Mouse (Mus musculus) heart, embryonic 13.5 days (tissue): ENCODE measurements around the gene Ciita. TPM values are rescaled to one million over a fixed set of nuclear protein-coding genes. Genes with fewer than 3 reads are reported as not detected.
A peak's percentile ranks its signal among the peaks of the same experiment; 100 is the strongest.

Experiments used
- ATAC-seq: fragments of 200-750 bp; cut with Nextera tagmentation; 2 replicates; pipeline ENCODE4 v1.8.0; 2017; ENCODE audit warnings: moderate TSS enrichment; ENCODE audit not compliant: insufficient number of reproducible peaks, low FRiP score, low TSS enrichment; ENCODE audit errors: extremely low read depth
- H3K27ac ChIP-seq: fragments of 300-500 bp; sonication (generic); replicated peaks from 2 replicates; pipeline ENCODE4 v1.5.1; 2015; ENCODE audit warnings: moderate library complexity, mild to moderate bottlenecking, inconsistent platforms
- H3K27me3 ChIP-seq: fragments of 300-500 bp; sonication (generic); replicated peaks from 2 replicates; pipeline ENCODE4 v1.6.1; 2015; ENCODE audit warnings: mild to moderate bottlenecking, inconsistent platforms
- H3K36me3 ChIP-seq: fragments of 300-500 bp; sonication (generic); 2 replicates; pipeline ENCODE4 v1.6.1; 2015; ENCODE audit warnings: mild to moderate bottlenecking, inconsistent platforms
- H3K4me1 ChIP-seq: fragments of 300-500 bp; sonication (generic); 2 replicates; pipeline ENCODE4 v1.6.1; 2015; ENCODE audit warnings: inconsistent platforms
- H3K4me2 ChIP-seq: fragments of 300-500 bp; sonication (generic); 2 replicates; pipeline ENCODE4 v1.6.1; 2015; ENCODE audit warnings: inconsistent platforms, mild to moderate bottlenecking, moderate library complexity
- H3K4me3 ChIP-seq: fragments of 300-500 bp; sonication (generic); 2 replicates; pipeline ENCODE4 v1.5.1; 2015; ENCODE audit warnings: moderate library complexity, mild to moderate bottlenecking, inconsistent platforms
- H3K9ac ChIP-seq: fragments of 300-500 bp; sonication (generic); 2 replicates; pipeline ENCODE4 v1.6.1; 2015; ENCODE audit warnings: inconsistent platforms, mild to moderate bottlenecking, moderate library complexity
- H3K9me3 ChIP-seq: fragments of 300-500 bp; sonication (generic); 2 replicates; pipeline ENCODE4 v1.6.1; 2016; ENCODE audit warnings: inconsistent platforms
- WGBS: fragments of 180-500 bp; shearing (Covaris S2); methylation state at CpG from one replicate; pipeline ENCODE4 v1.1.7; 2015; ENCODE audit warnings: mixed read lengths; 5-methylcytosine and 5-hydroxymethylcytosine counted together
- polyA plus RNA-seq: library from polyadenylated mRNA; unstranded; fragments of >200 nt; fragmentation: Nextera tagmentation; extraction: Ambion mirVana; gene quantifications from 2 replicates; pipeline ENCODE4 v1.2.1, GENCODE M21; 2015

Gene Ciita
- polyA plus RNA-seq, 1 experiment from 2014 or later, result 0.29 TPM

GRCm38 (mm10) chr16:10471950-10472349, 7.9 kb upstream of the Ciita start:
- Histone ChIP-seq H3K4me3 (no peak overlapping the region), H3K27ac (no peak overlapping the region), H3K27me3 (no peaks in the 10 kb centered on the region), H3K9ac (no peak overlapping the region), H3K36me3 (no peaks in the 10 kb centered on the region), H3K4me2 (no peak overlapping the region), H3K9me3 (no peaks in the 10 kb centered on the region), H3K4me1 (peaks cover 21% of the 10 kb centered on the region)
- no peak for ATAC-seq
- 83% methylated on average over 3 of the region's 3 CpGs for WGBS

- H3K9ac ChIP-seq, result no peak overlapping the region
- H3K27ac ChIP-seq, result no peak overlapping the region
- WGBS, result 49% methylated on average over 3 of the region's 3 CpGs
- no peak for ATAC-seq
- no peaks in the 10 kb centered on the region for H3K36me3 ChIP-seq
- no peak overlapping the region for H3K4me3 ChIP-seq
- H3K9me3 ChIP-seq, result no peaks in the 10 kb centered on the region
- H3K27me3 ChIP-seq, result no peaks in the 10 kb centered on the region
- peaks cover 21% of the 10 kb centered on the region for H3K4me1 ChIP-seq
- no peak overlapping the region for H3K4me2 ChIP-seq
Measured at GRCm38 (mm10) chr16:10474956-10475355, 4.9 kb upstream of the Ciita start.

- H3K27me3 ChIP-seq, result 0 out of 2 replicates have a peak, but pooled peaks cover 6% of the 10 kb centered on the region
- no peak overlapping the region for H3K9ac ChIP-seq
- no peak for ATAC-seq
- H3K4me3 ChIP-seq, result no peak overlapping the region
- H3K4me1 ChIP-seq, result peaks cover 21% of the 10 kb centered on the region
- H3K4me2 ChIP-seq, result no peak overlapping the region
- WGBS, result 52% methylated on average over 2 of the region's 2 CpGs
- no peak overlapping the region for H3K27ac ChIP-seq
- no peaks in the 10 kb centered on the region for H3K36me3 ChIP-seq
- H3K9me3 ChIP-seq, result no peaks in the 10 kb centered on the region
Measured at GRCm38 (mm10) chr16:10475919-10476318, 3.9 kb upstream of the Ciita start.

- H3K36me3 ChIP-seq, result no peaks in the 10 kb centered on the region
- no peak overlapping the region for H3K9ac ChIP-seq
- H3K9me3 ChIP-seq, result no peaks in the 10 kb centered on the region
- peaks cover 26% of the 10 kb centered on the region; the same call in 1 of the 2 replicates for H3K27me3 ChIP-seq
- H3K4me3 ChIP-seq, result no peak overlapping the region
- no peak overlapping the region for H3K27ac ChIP-seq
- H3K4me2 ChIP-seq, result no peak overlapping the region
- WGBS, result 58% methylated on average over 4 of the region's 4 CpGs
- H3K4me1 ChIP-seq, result no peaks in the 10 kb centered on the region
- ATAC-seq, result no peak
Measured at GRCm38 (mm10) chr16:10482343-10482742, 2.5 kb downstream of the Ciita start.

- no peak overlapping the region for H3K27ac ChIP-seq
- H3K36me3 ChIP-seq, result no peaks in the 10 kb centered on the region
- ATAC-seq, result no peak
- 64% methylated on average over 3 of the region's 3 CpGs for WGBS
- no peak overlapping the region for H3K9ac ChIP-seq
- H3K9me3 ChIP-seq, result no peaks in the 10 kb centered on the region
- no peak overlapping the region for H3K4me2 ChIP-seq
- H3K27me3 ChIP-seq, result peaks cover 64% of the 10 kb centered on the region
- H3K4me3 ChIP-seq, result no peak overlapping the region
- peaks cover 15% of the 10 kb centered on the region for H3K4me1 ChIP-seq
Measured at GRCm38 (mm10) chr16:10486993-10487392, 7.1 kb downstream of the Ciita start.

GRCm38 (mm10) chr16:10487895-10488493, 8.1 kb downstream of the Ciita start:
- Histone ChIP-seq H3K36me3 (no peaks in the 10 kb centered on the region), H3K4me2 (no peak overlapping the region), H3K27me3 (peaks cover 70% of the 10 kb centered on the region), H3K9ac (no peak overlapping the region), H3K4me1 (peaks cover 15% of the 10 kb centered on the region), H3K4me3 (no peak overlapping the region), H3K27ac (no peak overlapping the region), H3K9me3 (no peaks in the 10 kb centered on the region)
- no peak for ATAC-seq
- 80% methylated on average over 8 of the region's 8 CpGs for WGBS

- no peak for ATAC-seq
- peak overlapping the region; percentile 67; the same call in 1 of the 2 replicates for H3K9ac ChIP-seq
- 71% methylated on average over 7 of the region's 7 CpGs for WGBS
- H3K36me3 ChIP-seq, result no peaks in the 10 kb centered on the region
- peak overlapping the region; percentile 71 for H3K4me2 ChIP-seq
- no peak overlapping the region for H3K4me3 ChIP-seq
- no peak overlapping the region for H3K27ac ChIP-seq
- H3K9me3 ChIP-seq, result no peaks in the 10 kb centered on the region
- peaks cover 15% of the 10 kb centered on the region for H3K4me1 ChIP-seq
- peaks cover 70% of the 10 kb centered on the region for H3K27me3 ChIP-seq
Measured at GRCm38 (mm10) chr16:10488769-10489481, 9.1 kb downstream of the Ciita start.

- Histone ChIP-seq H3K4me1 (peaks cover 15% of the 10 kb centered on the region), H3K9ac (peak overlapping the region; percentile 67), H3K27ac (no peak overlapping the region), H3K36me3 (no peaks in the 10 kb centered on the region), H3K4me3 (peak overlapping the region; percentile 43), H3K9me3 (no peaks in the 10 kb centered on the region), H3K27me3 (peaks cover 68% of the 10 kb centered on the region), H3K4me2 (peak overlapping the region; percentile 71)
- WGBS, result 3% methylated on average over 9 of the region's 9 CpGs
- ATAC-seq, result no peak
Measured at GRCm38 (mm10) chr16:10489483-10489882, 9.6 kb downstream of the Ciita start.

GRCm38 (mm10) chr16:10489904-10490457, 10.1 kb downstream of the Ciita start:
- peak overlapping the region; percentile 43 for H3K4me3 ChIP-seq
- WGBS, result 9% methylated on average over 12 of the region's 14 CpGs

GRCm38 (mm10) chr16:10490503-10491150, 10.8 kb downstream of the Ciita start:
- Histone ChIP-seq H3K9me3 (no peaks in the 10 kb centered on the region), H3K27ac (no peak overlapping the region), H3K4me2 (0 out of 2 replicates have a peak overlapping the region, but pooled peaks have one; percentile 71), H3K36me3 (no peaks in the 10 kb centered on the region), H3K4me3 (no peak overlapping the region), H3K27me3 (peaks cover 72% of the 10 kb centered on the region), H3K9ac (no peak overlapping the region), H3K4me1 (peaks cover 15% of the 10 kb centered on the region)
- no peak for ATAC-seq
- 71% methylated on average over 18 of the region's 18 CpGs for WGBS

More at GRCm38 (mm10) chr16:10489904-10490457, 10.1 kb downstream of the Ciita start:
- Histone ChIP-seq H3K36me3 (no peaks in the 10 kb centered on the region), H3K4me2 (peak overlapping the region; percentile 71), H3K27me3 (peaks cover 67% of the 10 kb centered on the region), H3K4me1 (peaks cover 15% of the 10 kb centered on the region), H3K9ac (peak overlapping the region; percentile 67), H3K9me3 (no peaks in the 10 kb centered on the region), H3K27ac (no peak overlapping the region)
- no peak for ATAC-seq

GRCm38 (mm10) chr16:10491716-10492115, 11.9 kb downstream of the Ciita start:
- peaks cover 79% of the 10 kb centered on the region for H3K27me3 ChIP-seq

More at GRCm38 (mm10) chr16:10491716-10492115, 11.9 kb downstream of the Ciita start:
- Histone ChIP-seq H3K27ac (no peak overlapping the region), H3K9ac (no peak overlapping the region), H3K4me2 (no peak overlapping the region), H3K4me3 (no peak overlapping the region), H3K4me1 (peaks cover 15% of the 10 kb centered on the region), H3K9me3 (no peaks in the 10 kb centered on the region), H3K36me3 (no peaks in the 10 kb centered on the region)
- WGBS, result 79% methylated on average over 4 of the region's 4 CpGs
- ATAC-seq, result no peak
